Mouse (Mus musculus): Measurements from ENCODE around the gene Actb.

GRCm38 (mm10) chr5:142944979-142945682 is 38.6 kb upstream of the Actb start:
- TF ChIP-seq CTCF (IDR thresholded peaks at IDR 0.05; ENCODE audit: control insufficient read depth, insufficient read depth, insufficient replicate concordance, low read depth, low read length) (no peak), POLR2A (IDR thresholded peaks at IDR 0.05; ENCODE audit: control insufficient read depth, low read depth, low read length) (no peak)

Data from testis, adult 2 months (tissue).